Mouse (Mus musculus): Measurements from ENCODE around the gene Fsip1. TPM values are rescaled to one million over a fixed set of nuclear protein-coding genes. Genes with fewer than 3 reads are reported as not detected.
"Not testable (repeated sequence)": the region's sequence is repeated elsewhere in the genome, so short reads cannot be mapped to it uniquely, and the experiment has no call there.

The Fsip1 gene
- polyA plus RNA-seq, 1 experiment = not detected

GRCm38 (mm10) chr2:118162486-118162885 lies 94.3 kb downstream of the Fsip1 start:
- WGBS = 78% methylated on average over 5 of the region's 5 CpGs

GRCm38 (mm10) chr2:118160991-118161390 lies 95.8 kb downstream of the Fsip1 start:
- WGBS = 86% methylated on average over 2 of the region's 2 CpGs
- H3K27ac ChIP-seq (ENCODE audit: control insufficient read depth, insufficient read depth, low read depth, low read length, poor library complexity) = no peak overlapping the region
- TF ChIP-seq POLR2A (IDR thresholded peaks at IDR 0.05; ENCODE audit: borderline replicate concordance, control insufficient read depth, low read depth, low read length) (no peak), CTCF (IDR thresholded peaks at IDR 0.05; ENCODE audit: control insufficient read depth, insufficient read depth, low read length) (no peak)
- no peaks in the 10 kb centered on the region for H3K4me1 ChIP-seq (ENCODE audit: control insufficient read depth, insufficient read depth, low read length)
- H3K4me3 ChIP-seq (replicated peaks; ENCODE audit: control insufficient read depth, low read depth, low read length) = no peak overlapping the region

More at GRCm38 (mm10) chr2:118162486-118162885, 94.3 kb downstream of the Fsip1 start:
- Histone ChIP-seq H3K4me1 (ENCODE audit: control insufficient read depth, insufficient read depth, low read length) (no peaks in the 10 kb centered on the region), H3K4me3 (replicated peaks; ENCODE audit: control insufficient read depth, low read depth, low read length) (no peak overlapping the region), H3K27ac (ENCODE audit: control insufficient read depth, insufficient read depth, low read depth, low read length, poor library complexity) (no peak overlapping the region)
- TF ChIP-seq CTCF (IDR thresholded peaks at IDR 0.05; ENCODE audit: control insufficient read depth, insufficient read depth, low read length) = no peak
- no peak for TF ChIP-seq POLR2A (IDR thresholded peaks at IDR 0.05; ENCODE audit: borderline replicate concordance, control insufficient read depth, low read depth, low read length)

DNA sequence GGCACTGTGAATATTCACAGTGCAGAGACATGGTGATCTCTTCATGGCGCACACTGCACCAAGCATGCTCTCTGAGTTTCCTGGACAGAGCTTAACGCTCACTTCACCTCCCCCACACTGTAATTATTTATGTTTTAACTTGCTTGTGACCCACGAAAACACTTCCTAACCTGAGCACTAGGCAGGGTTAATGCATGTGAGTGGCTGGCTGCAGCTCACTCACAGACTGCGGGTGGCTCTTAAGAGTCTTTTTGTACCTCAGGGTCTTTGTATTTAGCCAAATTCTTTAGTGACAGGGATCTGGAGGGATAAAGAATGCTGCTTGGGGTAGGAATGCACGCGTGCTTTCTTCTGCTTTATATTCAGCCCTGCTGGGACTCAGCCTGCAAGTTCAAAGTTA lies 96.2 kb downstream of the Fsip1 start:
- TF ChIP-seq POLR2A (IDR thresholded peaks at IDR 0.05; ENCODE audit: borderline replicate concordance, control insufficient read depth, low read depth, low read length) = no peak
- TF ChIP-seq CTCF (IDR thresholded peaks at IDR 0.05; ENCODE audit: control insufficient read depth, insufficient read depth, low read length) = no peak
- no peak overlapping the region for H3K27ac ChIP-seq (ENCODE audit: control insufficient read depth, insufficient read depth, low read depth, low read length, poor library complexity)
- no peak overlapping the region for H3K4me3 ChIP-seq (replicated peaks; ENCODE audit: control insufficient read depth, low read depth, low read length)
- 77% methylated on average over 6 of the region's 6 CpGs for WGBS
- no peaks in the 10 kb centered on the region for H3K4me1 ChIP-seq (ENCODE audit: control insufficient read depth, insufficient read depth, low read length)

DNA sequence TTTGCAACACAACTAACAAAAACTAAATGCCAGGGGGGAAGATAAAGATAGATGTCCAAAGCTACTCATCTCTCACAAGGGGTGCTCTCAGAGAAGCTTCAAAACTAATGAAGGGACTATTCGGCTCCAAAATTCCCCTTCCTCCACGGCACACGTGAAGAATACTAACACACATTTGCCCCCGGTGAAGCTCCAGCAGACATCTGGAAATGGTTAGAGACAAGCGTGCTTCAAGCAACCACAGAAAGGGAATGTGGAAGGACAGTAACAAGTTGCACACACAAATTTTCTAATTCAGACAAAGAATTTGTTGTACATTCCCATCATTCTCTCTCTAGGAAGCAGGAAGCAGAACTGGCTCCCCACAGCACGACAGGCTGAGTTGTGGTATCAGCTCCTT lies 97.6 kb downstream of the Fsip1 start:
- 70% methylated on average over 6 of the region's 6 CpGs for WGBS
- no peak for TF ChIP-seq POLR2A (IDR thresholded peaks at IDR 0.05; ENCODE audit: borderline replicate concordance, control insufficient read depth, low read depth, low read length)
- no peak for TF ChIP-seq CTCF (IDR thresholded peaks at IDR 0.05; ENCODE audit: control insufficient read depth, insufficient read depth, low read length)
- Histone ChIP-seq H3K27ac (ENCODE audit: control insufficient read depth, insufficient read depth, low read depth, low read length, poor library complexity) (no peak overlapping the region), H3K4me3 (replicated peaks; ENCODE audit: control insufficient read depth, low read depth, low read length) (no peak overlapping the region), H3K4me1 (ENCODE audit: control insufficient read depth, insufficient read depth, low read length) (no peaks in the 10 kb centered on the region)

GRCm38 (mm10) chr2:118158095-118158494 lies 98.7 kb downstream of the Fsip1 start:
- no peak for TF ChIP-seq POLR2A (IDR thresholded peaks at IDR 0.05; ENCODE audit: borderline replicate concordance, control insufficient read depth, low read depth, low read length)
- no peak for TF ChIP-seq CTCF (IDR thresholded peaks at IDR 0.05; ENCODE audit: control insufficient read depth, insufficient read depth, low read length)
- Histone ChIP-seq H3K4me3 (replicated peaks; ENCODE audit: control insufficient read depth, low read depth, low read length) (no peak overlapping the region), H3K27ac (ENCODE audit: control insufficient read depth, insufficient read depth, low read depth, low read length, poor library complexity) (no peak overlapping the region), H3K4me1 (ENCODE audit: control insufficient read depth, insufficient read depth, low read length) (no peaks in the 10 kb centered on the region)
- 57% methylated on average over 3 of the region's 3 CpGs for WGBS

DNA sequence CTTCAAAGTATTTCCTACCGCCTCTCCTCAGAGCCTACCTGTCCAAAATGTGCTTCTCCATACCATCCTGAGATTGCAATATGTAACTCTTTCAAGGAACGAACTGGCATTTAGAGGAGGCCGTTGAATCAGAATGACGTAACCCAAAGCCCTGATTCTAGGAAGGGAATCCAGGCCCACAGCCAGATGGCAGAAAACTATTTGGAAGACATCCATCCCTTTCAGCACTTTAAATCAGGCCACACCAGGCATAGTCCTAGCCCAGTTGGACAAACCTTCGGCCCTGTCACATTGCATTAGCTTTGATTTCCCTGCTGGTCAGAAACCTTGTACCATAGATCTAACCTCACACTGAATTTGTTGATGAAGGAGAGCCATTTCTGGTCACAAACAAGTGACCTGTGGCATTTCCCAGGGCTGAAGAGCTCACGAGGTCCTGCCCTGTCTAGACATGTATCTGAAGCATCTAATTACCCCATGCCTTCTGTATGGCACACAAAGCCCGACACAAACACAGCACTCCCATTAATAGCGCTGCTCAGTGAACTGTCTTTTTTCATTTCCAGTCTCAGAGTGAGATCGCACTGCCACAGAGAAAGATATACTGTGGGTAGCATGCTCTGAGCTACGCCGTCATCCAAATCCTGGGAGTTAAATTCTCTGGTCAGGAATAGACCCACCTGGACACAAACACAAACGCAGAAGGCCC lies 106.8 kb downstream of the Fsip1 start:
- Histone ChIP-seq H3K27ac (ENCODE audit: control insufficient read depth, insufficient read depth, low read depth, low read length, poor library complexity) (no peak overlapping the region), H3K4me3 (replicated peaks; ENCODE audit: control insufficient read depth, low read depth, low read length) (no peak overlapping the region), H3K4me1 (ENCODE audit: control insufficient read depth, insufficient read depth, low read length) (no peaks in the 10 kb centered on the region)
- TF ChIP-seq CTCF (IDR thresholded peaks at IDR 0.05; ENCODE audit: control insufficient read depth, insufficient read depth, low read length) = no peak
- TF ChIP-seq POLR2A (IDR thresholded peaks at IDR 0.05; ENCODE audit: borderline replicate concordance, control insufficient read depth, low read depth, low read length) = no peak
- 81% methylated on average over 12 of the region's 12 CpGs for WGBS

- Histone ChIP-seq H3K27ac (ENCODE audit: control insufficient read depth, insufficient read depth, low read depth, low read length, poor library complexity) (no peak overlapping the region), H3K4me1 (ENCODE audit: control insufficient read depth, insufficient read depth, low read length) (no peaks in the 10 kb centered on the region), H3K4me3 (replicated peaks; ENCODE audit: control insufficient read depth, low read depth, low read length) (no peak overlapping the region)
- 66% methylated on average over 4 of the region's 4 CpGs for WGBS
- TF ChIP-seq CTCF (IDR thresholded peaks at IDR 0.05; ENCODE audit: control insufficient read depth, insufficient read depth, low read length) (no peak), POLR2A (IDR thresholded peaks at IDR 0.05; ENCODE audit: borderline replicate concordance, control insufficient read depth, low read depth, low read length) (no peak)
These were observed 108.2 kb downstream of the Fsip1 start for GRCm38 (mm10) chr2:118148321-118149142.

GRCm38 (mm10) chr2:118147749-118148148 lies 109.0 kb downstream of the Fsip1 start:
- H3K4me3 ChIP-seq (replicated peaks; ENCODE audit: control insufficient read depth, low read depth, low read length); H3K27ac ChIP-seq (ENCODE audit: control insufficient read depth, insufficient read depth, low read depth, low read length, poor library complexity); H3K4me1 ChIP-seq (ENCODE audit: control insufficient read depth, insufficient read depth, low read length): not testable (repeated sequence)
- 62% methylated on average over 3 of the region's 3 CpGs for WGBS
